Mouse (Mus musculus): ENCODE data around the gene Ero1l. TPM values are rescaled to one million over a fixed set of nuclear protein-coding genes. Genes with fewer than 3 reads are reported as not detected.

The Ero1l gene
- total RNA-seq, 2 experiments from 2014 or later = 34.6 to 46.5 TPM

DNA sequence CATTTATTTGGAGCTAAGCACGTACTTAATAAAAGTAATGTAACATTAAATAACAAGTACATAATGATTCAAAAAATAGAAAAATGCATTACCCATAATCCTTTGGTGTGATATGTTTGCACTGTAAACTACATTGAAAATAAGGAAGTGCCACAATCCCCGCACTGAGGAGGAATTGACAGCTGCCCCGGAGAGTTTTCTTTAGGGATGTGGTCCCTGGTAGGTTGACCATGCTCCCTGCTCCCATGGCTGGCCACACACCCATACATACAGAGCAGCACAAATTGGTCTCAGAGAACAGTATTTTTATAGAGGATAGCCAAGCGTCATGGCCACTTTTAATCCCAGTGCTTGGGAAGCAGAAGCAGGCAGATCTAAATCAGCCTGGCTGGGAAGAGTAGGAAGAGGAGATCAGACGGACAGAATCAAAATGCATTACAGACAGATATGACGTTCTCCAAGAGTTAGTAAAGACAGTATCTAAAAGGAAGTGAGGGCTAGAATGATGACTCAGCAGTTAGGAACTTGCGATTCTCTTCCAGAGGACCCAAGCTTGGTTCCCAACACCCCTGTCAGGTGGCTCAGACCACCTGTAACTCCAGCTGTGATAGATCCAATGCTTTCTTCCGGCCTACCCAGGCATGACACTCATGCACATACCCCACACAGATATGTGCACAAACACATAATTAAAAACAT is 10.8 kb downstream of the Ero1l start:
- DNase-seq (ENCODE audit: low spot score in 2 of 2) = no peak

- no peak for DNase-seq (ENCODE audit: low spot score in 2 of 2)
Observed at GRCm38 (mm10) chr14:45305852-45306251, 12.7 kb downstream of the Ero1l start.

DNA sequence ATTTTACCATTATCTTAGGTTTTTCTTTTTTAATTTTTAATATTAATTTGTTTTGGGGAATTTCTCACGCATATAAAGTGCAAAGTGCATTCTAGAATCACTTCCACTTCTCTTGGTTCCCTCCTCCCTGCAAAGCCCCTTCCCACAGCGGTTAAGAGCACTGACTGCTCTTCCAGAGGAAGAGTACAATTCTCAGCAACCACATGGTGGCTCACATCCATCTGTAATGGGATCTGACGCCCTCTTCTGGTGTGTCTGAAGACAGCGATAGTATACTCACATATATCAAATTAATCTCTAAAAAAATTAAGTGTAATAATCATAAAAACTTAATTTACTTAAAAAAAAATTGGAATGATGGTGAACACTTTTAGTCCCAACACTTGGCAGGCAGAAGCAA is 14.2 kb downstream of the Ero1l start:
- no peak for DNase-seq (ENCODE audit: low spot score in 2 of 2)

DNA sequence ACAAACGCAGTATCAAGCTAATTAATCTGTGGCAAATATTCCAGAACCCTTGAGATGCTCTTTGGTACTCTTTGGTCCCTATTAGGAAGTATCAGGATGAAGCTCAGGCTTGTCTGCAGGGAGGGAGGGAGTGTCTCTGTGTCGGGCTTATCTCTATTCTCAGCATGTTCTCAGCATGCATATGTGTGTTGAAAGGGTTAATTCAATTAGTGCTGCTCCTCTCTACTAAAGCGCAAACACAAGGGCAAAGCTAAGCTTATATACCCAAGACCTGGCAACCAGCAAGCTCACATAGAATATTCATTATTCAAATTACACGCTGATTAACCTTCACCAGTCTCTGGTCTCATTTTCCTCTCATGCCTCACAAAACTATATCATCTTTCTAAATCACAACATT is 14.6 kb downstream of the Ero1l start:
- DNase-seq (ENCODE audit: low spot score in 2 of 2) = no peak

- no peak for DNase-seq (ENCODE audit: low spot score in 2 of 2)
Observed at GRCm38 (mm10) chr14:45291608-45292007, 27.0 kb downstream of the Ero1l start.

GRCm38 (mm10) chr14:45282066-45282465 is 36.5 kb downstream of the Ero1l start:
- DNase-seq (ENCODE audit: low spot score in 2 of 2) = no peak

GRCm38 (mm10) chr14:45275816-45276215 is 42.8 kb downstream of the Ero1l start:
- DNase-seq (ENCODE audit: low spot score in 2 of 2) = no peak

GRCm38 (mm10) chr14:45263831-45264592 is 54.6 kb downstream of the Ero1l start:
- DNase-seq (ENCODE audit: low spot score in 2 of 2) = no peak

DNA sequence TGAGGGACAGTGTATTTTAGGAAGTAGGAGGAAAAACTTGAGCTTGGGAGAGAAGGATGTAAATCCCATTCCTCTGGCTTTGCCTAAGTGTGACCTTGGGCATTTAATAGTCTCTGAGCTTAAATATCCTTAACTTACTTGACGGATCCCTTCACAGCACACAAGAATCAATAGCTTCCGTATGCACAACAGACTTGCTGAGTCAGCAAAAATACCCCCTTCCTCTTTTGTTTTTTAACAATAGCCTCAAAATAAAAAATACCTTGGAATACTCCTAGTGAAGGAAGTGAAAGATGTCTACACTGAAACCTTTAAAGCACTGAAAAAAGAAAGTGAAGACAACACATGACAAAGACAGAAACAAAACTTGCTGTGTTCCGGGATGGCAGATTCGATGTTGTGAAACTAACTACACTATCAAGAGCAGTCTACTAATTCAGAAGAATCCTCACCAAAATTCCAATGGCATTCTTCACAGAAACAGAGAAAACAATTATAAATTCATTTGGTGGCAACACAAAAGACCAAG is 67.0 kb downstream of the Ero1l start:
- no peak for DNase-seq (ENCODE audit: low spot score in 2 of 2)

DNA sequence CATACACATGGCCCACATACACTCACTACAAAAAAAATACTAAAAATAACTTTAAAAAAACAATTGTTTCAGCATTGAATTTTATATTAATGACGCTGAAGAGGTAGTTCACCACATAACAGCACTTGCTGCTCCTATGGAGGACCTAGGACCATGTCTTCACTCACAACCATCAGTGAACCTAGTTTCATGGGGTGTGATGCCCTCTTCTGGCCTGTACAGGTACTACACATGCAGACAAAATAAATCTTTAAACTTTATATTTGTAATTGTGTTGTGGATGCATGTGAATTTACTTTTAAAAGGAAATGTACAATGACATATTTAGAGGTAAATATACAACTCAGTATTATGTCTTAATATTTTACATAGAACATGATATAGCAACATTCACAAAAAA is 77.0 kb downstream of the Ero1l start:
- no peak for DNase-seq (ENCODE audit: low spot score in 2 of 2)

DNA sequence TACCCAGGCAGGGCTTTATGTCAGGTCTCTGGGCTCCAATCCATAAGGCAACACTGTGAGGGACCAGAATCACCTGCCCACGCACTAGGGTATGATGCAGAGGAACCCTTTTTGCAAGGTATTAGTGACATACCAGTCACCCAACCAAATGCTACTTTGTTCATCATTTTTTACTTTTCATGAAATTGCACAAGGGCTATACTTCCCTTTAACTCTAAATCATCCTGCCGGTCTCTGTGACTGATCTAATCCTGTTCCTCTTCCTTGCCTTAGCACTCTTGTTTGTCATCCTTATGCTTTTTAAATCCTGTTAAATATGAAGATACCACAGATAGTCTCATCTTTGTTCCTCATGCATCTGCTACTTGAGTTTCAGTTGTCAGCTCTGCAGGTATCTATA is 79.5 kb downstream of the Ero1l start:
- no peak for DNase-seq (ENCODE audit: low spot score in 2 of 2)

Other genes starting within 250 kb of the Ero1l start
- gene Gpr137c, start 99.1 kb downstream of the Ero1l start, total RNA-seq (2021) = 1 to 10 TPM; 1.4 TPM
- gene Txndc16, start 98.4 kb downstream of the Ero1l start, total RNA-seq (2021) = 10 to 100 TPM; 15.5 to 15.8 TPM
- gene Psmc6, start 11.0 kb upstream of the Ero1l start, total RNA-seq (2021) = 100 to 1,000 TPM; 125 to 126 TPM
- 10 to 100 TPM; 22.4 to 23.4 TPM for gene Styx, start 32.3 kb upstream of the Ero1l start, total RNA-seq (2021)
- gene Gnpnat1, start 86.1 kb upstream of the Ero1l start, total RNA-seq (2021) = 10 to 100 TPM; 29.3 to 35.8 TPM
- 100 to 1,000 TPM in 1 of 2 experiments, 10 to 100 TPM in 1; 82.2 to 118 TPM for gene Fermt2, start 211.3 kb upstream of the Ero1l start, total RNA-seq (2021)